Mouse (Mus musculus): ENCODE measurements around the gene Tmprss4. TPM values are rescaled to one million over a fixed set of nuclear protein-coding genes. Genes with fewer than 3 reads are reported as not detected.

The Tmprss4 gene
- polyA plus RNA-seq, 1 experiment from 2014 or later: 0.06 TPM

GRCm38 (mm10) chr9:45133484-45134310, 70.2 kb downstream of the Tmprss4 start:
- 12% methylated on average over 5 of the region's 5 CpGs for WGBS (ENCODE audit: insufficient replicate concordance)
- ATAC-seq (ENCODE audit: low read depth): no peak
- no peak for DNase-seq
- Histone ChIP-seq H3K4me1 (replicated peaks) (peaks cover 19% of the 10 kb centered on the region), H3K9ac (no peak overlapping the region), H3K27ac (no peak overlapping the region), H3K36me3 (no peaks in the 10 kb centered on the region), H3K4me3 (replicated peaks) (no peak overlapping the region), H3K27me3 (peaks cover 49% of the 10 kb centered on the region), H3K9me3 (replicated peaks) (no peaks in the 10 kb centered on the region), H3K4me2 (no peak overlapping the region)

- WGBS (ENCODE audit: insufficient replicate concordance): 51% methylated on average over 3 of the region's 3 CpGs
- Histone ChIP-seq H3K36me3 (no peaks in the 10 kb centered on the region), H3K4me1 (replicated peaks) (no peaks in the 10 kb centered on the region; the same call in 1 of the 2 replicates), H3K9me3 (replicated peaks) (no peaks in the 10 kb centered on the region), H3K27me3 (peaks cover 13% of the 10 kb centered on the region), H3K9ac (no peak overlapping the region), H3K4me3 (replicated peaks) (no peak overlapping the region), H3K27ac (no peak overlapping the region), H3K4me2 (no peak overlapping the region)
- no peak for ATAC-seq (ENCODE audit: low read depth)
- no peak for DNase-seq
These were observed 73.8 kb downstream of the Tmprss4 start for GRCm38 (mm10) chr9:45130119-45130518.

GRCm38 (mm10) chr9:45126941-45127340, 77.0 kb downstream of the Tmprss4 start:
- Histone ChIP-seq H3K27me3 (no peaks in the 10 kb centered on the region), H3K9me3 (replicated peaks) (no peaks in the 10 kb centered on the region), H3K4me3 (replicated peaks) (no peak overlapping the region), H3K9ac (no peak overlapping the region), H3K36me3 (no peaks in the 10 kb centered on the region), H3K4me2 (no peak overlapping the region), H3K27ac (no peak overlapping the region), H3K4me1 (replicated peaks) (peaks cover 4% of the 10 kb centered on the region; the same call in 1 of the 2 replicates)
- ATAC-seq (ENCODE audit: low read depth): no peak
- no peak for DNase-seq
- WGBS (ENCODE audit: insufficient replicate concordance): 44% methylated on average over 7 of the region's 7 CpGs

GRCm38 (mm10) chr9:45125211-45125610, 78.7 kb downstream of the Tmprss4 start:
- no peak overlapping the region for H3K27ac ChIP-seq
- no peak overlapping the region for H3K4me2 ChIP-seq
- H3K4me1 ChIP-seq (replicated peaks): peaks cover 5% of the 10 kb centered on the region; the same call in 1 of the 2 replicates
- ATAC-seq (ENCODE audit: low read depth) (no peak), DNase-seq (no peak)
- no peak overlapping the region for H3K9ac ChIP-seq
- 76% methylated on average over 14 of the region's 14 CpGs for whole genome bisulfite sequencing (ENCODE audit: insufficient replicate concordance)
- no peaks in the 10 kb centered on the region for H3K36me3 ChIP-seq
- no peaks in the 10 kb centered on the region for H3K27me3 ChIP-seq
- H3K4me3 ChIP-seq (replicated peaks): no peak overlapping the region
- no peaks in the 10 kb centered on the region for H3K9me3 ChIP-seq (replicated peaks)

Other genes with a start within 250 kb of the Tmprss4 start
- 10.5 and 13.2 TPM in 2 replicates for gene Ube4a, start 238.5 kb downstream of the Tmprss4 start, polyA plus RNA-seq (2015; fragmentation: Nextera tagmentation; extraction: Ambion mirVana)
- 0.18 and 0.27 TPM in 2 replicates for gene Cd3g, start 223.7 kb downstream of the Tmprss4 start, polyA plus RNA-seq (2015; fragmentation: Nextera tagmentation; extraction: Ambion mirVana)
- not detected in 2 replicates for gene Cd3d, start 222.3 kb downstream of the Tmprss4 start, polyA plus RNA-seq (2015; fragmentation: Nextera tagmentation; extraction: Ambion mirVana)
- not detected in 2 replicates for gene Cd3e, start 194.5 kb downstream of the Tmprss4 start, polyA plus RNA-seq (2015; fragmentation: Nextera tagmentation; extraction: Ambion mirVana)
- 3.6 and 6.1 TPM in 2 replicates for gene Mpzl2, start 164.3 kb downstream of the Tmprss4 start, polyA plus RNA-seq (2015; fragmentation: Nextera tagmentation; extraction: Ambion mirVana)
- 0.83 TPM in 2 replicates for gene Mpzl3, start 148.9 kb downstream of the Tmprss4 start, polyA plus RNA-seq (2015; fragmentation: Nextera tagmentation; extraction: Ambion mirVana)
- gene Jaml, start 124.9 kb downstream of the Tmprss4 start, polyA plus RNA-seq (2015; fragmentation: Nextera tagmentation; extraction: Ambion mirVana): 0.16 TPM in 2 replicates
- 0.38 and 0.45 TPM in 2 replicates for gene Scn2b, start 86.3 kb downstream of the Tmprss4 start, polyA plus RNA-seq (2015; fragmentation: Nextera tagmentation; extraction: Ambion mirVana)
- 0.09 TPM in 2 replicates for gene Scn4b, start 65.7 kb downstream of the Tmprss4 start, polyA plus RNA-seq (2015; fragmentation: Nextera tagmentation; extraction: Ambion mirVana)
- 0.08 and 0.09 TPM in 2 replicates for gene BC049352, start 22.1 kb downstream of the Tmprss4 start, polyA plus RNA-seq (2015; fragmentation: Nextera tagmentation; extraction: Ambion mirVana)
- gene Il10ra, start 65.1 kb upstream of the Tmprss4 start, polyA plus RNA-seq (2015; fragmentation: Nextera tagmentation; extraction: Ambion mirVana): 1.6 and 1.7 TPM in 2 replicates
- not detected in 2 replicates for gene Tmprss13, start 115.0 kb upstream of the Tmprss4 start, polyA plus RNA-seq (2015; fragmentation: Nextera tagmentation; extraction: Ambion mirVana)
- 2.6 and 2.7 TPM in 2 replicates for gene Fxyd6, start 166.1 kb upstream of the Tmprss4 start, polyA plus RNA-seq (2015; fragmentation: Nextera tagmentation; extraction: Ambion mirVana)
- 0.61 and 0.65 TPM in 2 replicates for gene Fxyd2, start 195.6 kb upstream of the Tmprss4 start, polyA plus RNA-seq (2015; fragmentation: Nextera tagmentation; extraction: Ambion mirVana)
- 0.02 TPM in 1 of 2 replicates, not detected in the other for gene Dscaml1, start 222.5 kb upstream of the Tmprss4 start, polyA plus RNA-seq (2015; fragmentation: Nextera tagmentation; extraction: Ambion mirVana)

Measured in liver, embryonic 13.5 days (tissue).